Mouse (Mus musculus): ENCODE data around the gene Tead1.

The Tead1 gene

DNA sequence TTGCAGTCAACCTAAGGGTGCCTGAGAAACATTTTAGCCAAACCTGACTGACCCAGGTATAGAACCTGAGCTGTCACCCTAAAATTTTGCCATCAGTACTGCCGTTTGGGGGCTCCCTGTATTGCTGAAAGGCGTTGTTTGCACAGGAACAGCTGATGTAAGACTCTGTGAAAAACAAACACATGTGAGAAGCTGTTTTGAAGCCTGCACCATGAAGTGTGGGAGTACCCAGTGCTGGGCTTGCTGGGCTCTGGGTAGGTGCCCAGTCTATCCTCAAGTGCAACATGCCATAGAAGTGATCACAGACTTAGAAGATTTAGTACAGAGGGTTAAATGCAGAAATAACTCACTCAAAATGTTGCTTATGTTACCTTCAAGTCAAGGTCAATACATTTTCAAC lies 49.3 kb downstream of the Tead1 start:
- no peak for DNase-seq (ENCODE audit: low spot score)

- no peak for DNase-seq (ENCODE audit: low spot score)
Measured at GRCm38 (mm10) chr7:112730209-112730608, 51.1 kb downstream of the Tead1 start.

DNA sequence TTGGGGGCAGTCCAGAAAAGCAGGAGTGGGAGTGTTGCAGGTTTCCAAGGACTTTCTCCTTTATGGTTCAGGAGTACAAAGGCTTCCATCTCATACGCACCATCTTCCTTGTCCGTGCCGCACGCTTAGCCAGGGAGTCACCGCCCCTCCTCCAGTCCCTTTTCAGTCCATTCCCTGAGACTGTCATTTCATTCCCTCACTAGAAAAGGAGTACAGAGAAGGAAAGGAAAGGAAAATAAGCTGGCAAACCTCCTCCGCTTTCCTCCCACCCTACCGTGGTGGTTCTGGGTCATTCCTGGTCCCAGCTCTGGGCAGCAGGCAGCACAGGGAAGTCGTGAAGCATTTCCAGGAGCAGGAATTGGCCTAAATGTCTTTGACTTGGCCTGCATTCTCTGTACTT lies 52.5 kb downstream of the Tead1 start:
- DNase-seq (ENCODE audit: low spot score), result no peak

DNA sequence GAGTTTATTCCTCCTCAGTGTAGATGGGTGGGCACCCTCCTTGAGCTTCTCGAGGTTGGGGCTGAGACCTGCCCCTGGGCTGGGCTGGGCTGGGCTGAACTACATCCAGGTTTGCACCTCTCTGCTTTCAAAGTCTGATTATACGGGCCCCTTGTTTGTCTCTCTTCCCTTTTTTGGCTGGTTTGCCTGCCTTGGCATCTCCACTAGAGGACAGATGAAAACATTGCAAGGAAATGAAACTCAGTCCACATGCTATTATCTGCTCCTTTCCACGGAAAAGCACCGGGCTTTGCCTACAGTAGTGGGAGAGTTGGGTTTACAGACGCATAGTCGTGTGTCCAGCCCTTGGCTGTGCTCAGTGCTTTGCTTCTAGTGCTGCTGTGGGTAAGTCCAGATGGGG lies 60.1 kb downstream of the Tead1 start:
- DNase-seq (ENCODE audit: low spot score), result no peak

GRCm38 (mm10) chr7:112741790-112742189 lies 62.7 kb downstream of the Tead1 start:
- DNase-seq (ENCODE audit: low spot score), result peak; percentile 57

DNA sequence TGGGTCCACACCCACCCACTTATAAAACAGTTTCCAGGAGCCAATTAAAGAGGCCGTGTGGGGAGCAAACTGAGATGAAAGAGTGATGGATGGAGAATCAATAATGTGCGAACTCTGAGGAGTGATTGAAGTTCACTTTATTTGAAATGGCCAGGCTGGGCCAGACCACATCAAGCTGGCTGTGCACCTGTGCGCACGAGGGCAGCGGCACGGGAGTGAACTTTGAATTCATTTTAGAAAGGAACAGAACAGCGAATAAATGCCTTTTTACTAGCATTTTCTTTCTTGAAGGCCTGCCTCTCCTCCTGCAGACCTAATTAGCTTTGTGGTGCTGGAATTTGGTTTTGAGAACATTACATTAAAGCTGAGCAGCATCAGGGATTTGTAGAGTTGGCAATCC lies 63.9 kb downstream of the Tead1 start:
- no peak for DNase-seq (ENCODE audit: low spot score)

GRCm38 (mm10) chr7:112743621-112744395 lies 64.7 kb downstream of the Tead1 start:
- DNase-seq (ENCODE audit: low spot score), result peak; percentile 69

DNA sequence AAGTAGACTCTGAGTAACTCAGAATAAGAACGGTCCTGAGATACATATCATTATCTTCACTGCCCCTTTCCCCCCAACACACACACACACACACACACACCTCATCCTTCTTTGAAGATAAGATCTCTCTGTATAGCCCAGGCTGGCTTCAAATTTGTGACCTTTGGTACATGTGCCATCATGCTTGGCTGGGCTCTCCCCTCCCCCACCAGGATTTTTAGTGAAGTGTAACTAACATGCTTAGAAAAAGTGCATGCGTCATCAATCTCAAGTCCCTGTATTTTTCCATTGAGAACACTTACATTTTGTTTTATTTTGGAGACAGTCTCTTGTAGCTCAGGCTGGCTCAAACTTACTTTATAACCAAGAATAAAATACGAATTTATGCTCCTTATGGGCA lies 68.1 kb downstream of the Tead1 start:
- peak; percentile 34 for DNase-seq (ENCODE audit: low spot score)

DNA sequence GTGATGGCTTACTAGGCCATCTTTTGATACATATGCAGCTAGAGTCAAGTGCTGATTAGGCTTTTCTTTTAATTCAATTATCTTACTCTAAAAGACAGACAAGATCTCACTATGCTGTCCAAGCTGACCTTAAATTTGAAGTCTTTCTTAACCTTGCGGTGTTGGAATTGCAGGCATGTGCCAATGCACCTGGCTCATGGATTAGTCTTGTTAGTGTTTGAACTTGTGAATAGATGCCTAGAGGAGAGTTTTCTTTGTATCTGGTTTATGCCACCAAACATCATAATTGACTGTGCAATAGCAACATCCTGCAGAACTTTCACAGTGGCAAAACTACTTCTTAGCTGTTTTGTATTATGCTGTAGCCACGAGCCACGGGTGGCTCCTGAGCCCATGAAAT lies 68.7 kb downstream of the Tead1 start:
- DNase-seq (ENCODE audit: low spot score), result no peak

DNA sequence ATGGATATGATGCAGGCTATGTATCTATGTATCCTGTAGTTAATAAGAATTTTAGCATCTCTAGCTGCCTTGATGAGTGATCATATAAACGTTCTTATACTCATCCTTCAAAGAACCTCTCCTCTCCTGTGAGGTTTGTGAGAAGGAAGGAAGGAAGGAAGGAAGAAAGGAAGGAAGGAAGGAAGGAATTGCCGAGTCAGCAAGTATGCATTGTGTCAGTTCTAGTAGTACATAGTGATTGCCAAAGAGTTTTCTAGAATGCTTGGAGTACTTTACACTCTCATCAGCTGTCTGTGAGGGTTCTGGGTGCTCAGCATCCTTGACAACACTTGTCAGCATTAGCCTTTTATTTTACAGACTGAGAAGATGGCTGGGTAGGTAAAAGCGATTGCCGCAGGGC lies 69.2 kb downstream of the Tead1 start:
- DNase-seq (ENCODE audit: low spot score), result no peak

DNA sequence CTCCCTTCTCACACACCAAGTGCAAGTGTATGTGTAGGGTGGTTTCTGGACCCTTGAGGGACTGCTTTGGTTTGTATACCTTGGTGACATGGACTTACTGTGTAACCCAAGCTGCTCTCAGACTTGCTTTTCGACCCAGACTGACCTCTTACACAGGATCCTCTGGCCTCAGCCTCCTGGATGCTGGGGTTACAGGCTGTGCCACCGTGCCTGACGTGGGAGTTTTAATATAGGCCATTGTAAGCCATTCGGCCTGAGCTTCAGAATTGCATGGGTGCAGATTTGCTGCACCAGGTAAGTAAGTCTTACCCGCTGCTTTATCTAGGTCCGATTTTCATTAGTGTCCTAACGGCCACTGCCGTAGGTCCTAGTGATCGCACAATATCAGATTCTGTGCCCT lies 71.0 kb downstream of the Tead1 start:
- DNase-seq (ENCODE audit: low spot score), result no peak

GRCm38 (mm10) chr7:112752311-112752710 lies 73.2 kb downstream of the Tead1 start:
- DNase-seq (ENCODE audit: low spot score), result no peak

GRCm38 (mm10) chr7:112753314-112753713 lies 74.2 kb downstream of the Tead1 start:
- DNase-seq (ENCODE audit: low spot score), result peak; percentile 39

DNA sequence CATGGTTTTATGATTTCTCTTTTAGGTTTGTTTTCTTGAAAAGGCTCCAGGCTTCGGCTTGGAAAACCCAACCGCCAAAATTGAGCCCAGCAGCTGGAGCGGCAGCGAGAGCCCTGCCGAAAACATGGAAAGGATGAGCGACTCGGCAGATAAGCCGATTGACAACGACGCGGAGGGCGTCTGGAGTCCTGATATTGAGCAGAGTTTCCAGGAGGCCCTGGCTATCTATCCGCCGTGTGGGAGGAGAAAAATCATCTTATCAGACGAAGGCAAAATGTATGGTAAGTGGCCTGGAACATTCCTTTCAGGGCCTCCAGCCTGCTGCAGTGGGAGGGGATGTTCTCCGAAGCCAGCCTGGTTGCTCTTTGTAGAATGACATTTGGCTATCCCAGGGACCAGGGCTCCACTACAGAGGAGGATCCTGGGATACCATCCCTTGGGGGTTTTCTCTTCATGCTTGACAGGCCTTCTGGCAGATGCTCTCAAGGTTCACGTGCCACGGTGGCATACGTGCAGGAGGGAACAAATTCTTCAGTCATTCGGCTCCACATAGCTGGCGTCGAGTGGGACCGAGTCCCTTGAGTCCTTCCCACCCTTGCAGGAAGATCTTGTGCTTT lies 80.3 kb downstream of the Tead1 start:
- peak; percentile 62 for DNase-seq (ENCODE audit: low spot score)

GRCm38 (mm10) chr7:112760293-112760692 lies 81.2 kb downstream of the Tead1 start:
- no peak for DNase-seq (ENCODE audit: low spot score)

- peak; percentile 80 for DNase-seq (ENCODE audit: low spot score)
Measured at GRCm38 (mm10) chr7:112760782-112761181, 81.7 kb downstream of the Tead1 start.

- no peak for DNase-seq (ENCODE audit: low spot score)
Measured at GRCm38 (mm10) chr7:112762870-112763269, 83.8 kb downstream of the Tead1 start.

- DNase-seq (ENCODE audit: low spot score), result no peak
Measured at GRCm38 (mm10) chr7:112763513-112763912, 84.4 kb downstream of the Tead1 start.

DNA sequence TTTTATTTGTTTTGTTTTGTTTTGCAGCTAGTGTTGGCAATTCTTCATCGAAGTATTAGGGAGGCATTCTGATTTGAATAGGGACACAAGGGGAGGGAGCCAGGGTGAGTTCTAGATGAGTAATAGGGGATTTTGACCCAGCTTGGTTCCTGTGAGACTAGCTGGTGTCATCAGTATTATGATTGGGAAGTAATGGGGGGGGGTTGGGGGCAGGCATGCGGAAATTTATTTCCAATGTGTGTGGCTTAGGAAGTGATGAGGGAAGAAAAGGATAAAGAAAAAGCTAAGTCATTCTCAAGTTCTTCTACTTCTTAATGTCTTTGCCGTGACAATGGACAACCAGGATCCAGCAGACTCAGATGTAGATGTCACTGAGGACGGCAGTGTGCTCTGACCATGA lies 85.8 kb downstream of the Tead1 start:
- DNase-seq (ENCODE audit: low spot score), result no peak

- no peak for DNase-seq (ENCODE audit: low spot score)
Measured at GRCm38 (mm10) chr7:112769866-112770265, 90.7 kb downstream of the Tead1 start.

GRCm38 (mm10) chr7:112771461-112771860 lies 92.3 kb downstream of the Tead1 start:
- DNase-seq (ENCODE audit: low spot score), result no peak

DNA sequence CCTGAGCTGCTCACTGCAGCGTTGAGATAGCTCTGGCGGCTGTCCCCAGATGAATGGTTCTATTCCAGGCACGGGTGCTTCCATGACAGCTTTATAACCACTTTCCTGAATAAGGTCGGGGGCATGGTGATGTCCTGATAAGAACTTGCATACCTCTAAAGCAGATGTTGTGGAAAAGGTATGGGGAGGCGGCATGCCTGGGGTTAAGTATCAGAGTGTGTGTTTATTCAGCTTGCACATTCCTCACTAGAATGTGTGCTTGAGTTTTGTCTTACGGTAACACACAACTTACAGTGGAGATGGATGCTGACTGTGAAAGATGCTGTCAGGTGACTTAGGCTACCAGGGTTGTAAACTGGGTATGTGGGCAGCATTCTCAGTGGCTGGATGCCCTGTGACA lies 93.7 kb downstream of the Tead1 start:
- no peak for DNase-seq (ENCODE audit: low spot score)

DNA sequence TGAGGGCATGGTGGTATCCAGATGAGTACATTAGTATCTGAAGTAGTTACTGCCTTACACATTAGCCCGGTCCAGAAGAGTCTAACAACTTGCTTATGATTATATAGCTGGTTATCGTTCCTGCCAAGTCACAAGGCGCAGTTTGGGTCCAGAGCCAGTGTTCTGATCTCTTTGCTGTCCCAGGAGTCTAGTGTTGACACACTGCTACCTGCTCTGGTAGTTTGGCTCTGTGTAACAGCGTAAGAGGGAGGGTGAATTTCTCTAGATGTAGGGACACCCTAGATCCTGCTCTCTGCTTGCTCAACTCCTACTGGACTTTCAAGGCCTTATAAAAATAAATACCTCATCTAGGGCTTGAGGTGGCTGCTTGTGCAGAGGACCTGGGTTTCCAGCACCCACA lies 94.5 kb downstream of the Tead1 start:
- DNase-seq (ENCODE audit: low spot score), result no peak

DNA sequence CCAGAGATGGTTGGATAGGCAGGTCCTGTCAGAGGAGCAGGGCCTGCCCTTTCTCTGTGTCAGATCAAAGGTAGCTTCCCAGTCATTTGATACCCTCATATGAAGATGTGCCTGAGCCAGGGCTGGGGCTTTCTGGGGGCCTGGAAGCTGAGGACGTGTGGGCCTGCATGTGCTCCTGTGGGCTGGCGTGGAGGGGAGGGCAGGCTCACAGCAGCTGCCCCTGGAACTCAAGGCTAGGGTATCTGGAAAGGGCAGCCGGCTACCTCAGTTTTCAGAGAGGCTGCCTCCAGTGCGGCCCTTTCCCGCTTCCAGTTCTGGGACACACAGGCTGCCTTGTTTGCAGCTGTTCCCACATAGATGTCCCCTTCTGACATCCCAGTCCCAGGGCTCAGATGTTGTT lies 96.7 kb downstream of the Tead1 start:
- no peak for DNase-seq (ENCODE audit: low spot score)

Measured in retina, embryonic 14.5 days (tissue).